Mouse (Mus musculus) forebrain, embryonic 11.5 days (tissue): Measurements from ENCODE around the gene Mex3d. TPM values are rescaled to one million over a fixed set of nuclear protein-coding genes. Genes with fewer than 3 reads are reported as not detected.
A peak's percentile ranks its signal among the peaks of the same experiment; 100 is the strongest.

Experiments
- ATAC-seq: fragments of 200-750 bp; cut with Nextera tagmentation; replicated peaks from 2 replicates; pipeline ENCODE4 v1.8.0; 2017; ENCODE audit warnings: moderate TSS enrichment; ENCODE audit not compliant: low FRiP score
- DNase-seq: peaks from one replicate; pipeline ENCODE4 v3.0.0-alpha.2; 2017; ENCODE audit warnings: low spot score
- H3K27ac ChIP-seq: fragments of 300-500 bp; sonication (generic); 2 replicates; pipeline ENCODE4 v1.5.1; 2014; ENCODE audit warnings: low read depth, low read length
- H3K27me3 ChIP-seq: fragments of 300-500 bp; sonication (generic); 2 replicates; pipeline ENCODE4 v1.6.1; 2014; ENCODE audit warnings: mild to moderate bottlenecking, low read length, mixed read lengths; ENCODE audit not compliant: control insufficient read depth, insufficient read depth
- H3K36me3 ChIP-seq: fragments of 300-500 bp; sonication (generic); 2 replicates; pipeline ENCODE4 v1.6.1; 2014; ENCODE audit warnings: mild to moderate bottlenecking, low read length, moderate library complexity, mixed read lengths; ENCODE audit not compliant: control insufficient read depth, insufficient read depth
- H3K4me1 ChIP-seq: fragments of 300-500 bp; sonication (generic); replicated peaks from 2 replicates; pipeline ENCODE4 v1.6.1; 2014; ENCODE audit warnings: low read length, mixed read lengths; ENCODE audit not compliant: control insufficient read depth, insufficient read depth
- H3K4me2 ChIP-seq: fragments of 300-500 bp; sonication (generic); 2 replicates; pipeline ENCODE4 v1.6.1; 2014; ENCODE audit warnings: low read depth, mild to moderate bottlenecking, low read length, moderate library complexity, mixed read lengths; ENCODE audit not compliant: severe bottlenecking
- H3K4me3 ChIP-seq: fragments of 300-500 bp; sonication (generic); 2 replicates; pipeline ENCODE4 v1.5.1; 2014; ENCODE audit warnings: low read depth, low read length
- H3K9ac ChIP-seq: fragments of 300-500 bp; sonication (generic); 2 replicates; pipeline ENCODE4 v1.6.1; 2014; ENCODE audit warnings: low read length
- H3K9me3 ChIP-seq: fragments of 300-500 bp; sonication (generic); 2 replicates; pipeline ENCODE4 v1.6.1; 2016; ENCODE audit warnings: low read length, mixed read lengths; ENCODE audit not compliant: control insufficient read depth
- WGBS: fragments of 180-500 bp; shearing (Covaris S2); extraction: QIAGEN DNeasy Blood & Tissue Kit; methylation state at CpG from one replicate; pipeline ENCODE4 v1.1.7; 2014; 5-methylcytosine and 5-hydroxymethylcytosine counted together
- polyA plus RNA-seq: library from polyadenylated mRNA; unstranded; fragments of >200 nt; fragmentation: Nextera tagmentation; extraction: Ambion mirVana; gene quantifications from 2 replicates; pipeline ENCODE4 v1.2.1, GENCODE M21; 2014

Gene Mex3d
- polyA plus RNA-seq, 1 experiment from 2014 or later = 13.3 TPM

GRCm38 (mm10) chr10:80405481-80406173 lies 18.2 kb upstream of the Mex3d start:
- Histone ChIP-seq H3K9ac (peak overlapping the region; percentile 84), H3K4me1 (peaks cover 17% of the 10 kb centered on the region), H3K27ac (no peak overlapping the region), H3K4me3 (peak overlapping the region; percentile 81), H3K9me3 (peaks cover 3% of the 10 kb centered on the region; the same call in 1 of the 2 replicates), H3K27me3 (no peaks in the 10 kb centered on the region), H3K36me3 (peaks cover 8% of the 10 kb centered on the region), H3K4me2 (peak overlapping the region; percentile 65)
- DNase-seq (no peak), ATAC-seq (no peak)
- 56% methylated on average over 10 of the region's 10 CpGs for WGBS

- ATAC-seq = no peak
- Histone ChIP-seq H3K4me2 (no peak overlapping the region), H3K9me3 (peaks cover 3% of the 10 kb centered on the region; the same call in 1 of the 2 replicates), H3K27me3 (no peaks in the 10 kb centered on the region), H3K36me3 (peaks cover 8% of the 10 kb centered on the region), H3K9ac (no peak overlapping the region), H3K27ac (no peak overlapping the region), H3K4me1 (peaks cover 22% of the 10 kb centered on the region), H3K4me3 (no peak overlapping the region)
- 91% methylated on average over 4 of the region's 4 CpGs for WGBS
- DNase-seq = peak; percentile 74
These were observed 15.7 kb upstream of the Mex3d start for GRCm38 (mm10) chr10:80403044-80403692.

- 85% methylated on average over 4 of the region's 4 CpGs for WGBS
- ATAC-seq = no peak
- H3K27ac ChIP-seq = peak overlapping the region; percentile 85; the same call in 1 of the 2 replicates
- DNase-seq = no peak
- peaks cover 8% of the 10 kb centered on the region for H3K36me3 ChIP-seq
- no peaks in the 10 kb centered on the region for H3K27me3 ChIP-seq
- H3K9ac ChIP-seq = peak overlapping the region; percentile 97; the same call in 1 of the 2 replicates
- peaks cover 21% of the 10 kb centered on the region for H3K4me1 ChIP-seq
- peaks cover 3% of the 10 kb centered on the region; the same call in 1 of the 2 replicates for H3K9me3 ChIP-seq
- H3K4me2 ChIP-seq = peak overlapping the region; percentile 64; the same call in 1 of the 2 replicates
- H3K4me3 ChIP-seq = no peak overlapping the region
These were observed 13.3 kb upstream of the Mex3d start for GRCm38 (mm10) chr10:80400704-80401161.

- peak overlapping the region; percentile 79 for H3K4me3 ChIP-seq
- H3K4me2 ChIP-seq = peak overlapping the region; percentile 64
- 14% methylated on average over 17 of the region's 17 CpGs for WGBS
- DNase-seq = no peak
- H3K4me1 ChIP-seq = peaks cover 17% of the 10 kb centered on the region
- ATAC-seq = no peak
- H3K27me3 ChIP-seq = no peaks in the 10 kb centered on the region
- H3K36me3 ChIP-seq = peaks cover 8% of the 10 kb centered on the region
- H3K27ac ChIP-seq = peak overlapping the region; percentile 85
- H3K9me3 ChIP-seq = peaks cover 3% of the 10 kb centered on the region; the same call in 1 of the 2 replicates
- H3K9ac ChIP-seq = peak overlapping the region; percentile 97
These were observed 12.7 kb upstream of the Mex3d start for GRCm38 (mm10) chr10:80399973-80400703.

GRCm38 (mm10) chr10:80399191-80399972 lies 11.9 kb upstream of the Mex3d start, which contains the start of gene Mbd3:
Gene Mbd3 (minus strand): TSS chr10:80399550.
- Histone ChIP-seq H3K9ac (peak within 1 kb of the TSS; percentile 97), H3K27ac (peak within 1 kb of the TSS; percentile 98), H3K4me1 (peaks cover 17% of the 10 kb centered on the region), H3K9me3 (peaks cover 3% of the 10 kb centered on the region; the same call in 1 of the 2 replicates), H3K27me3 (no peaks in the 10 kb centered on the region), H3K4me2 (peak within 1 kb of the TSS; percentile 64), H3K36me3 (peaks cover 13% of the 10 kb centered on the region), H3K4me3 (peak within 1 kb of the TSS; percentile 79)
- ATAC-seq (peak; percentile 95), DNase-seq (peak; percentile 100)
- WGBS = under 1% methylated on average over 82 of the region's 82 CpGs

- DNase-seq = peak; percentile 100
- WGBS = under 1% methylated on average over 59 of the region's 59 CpGs
- Histone ChIP-seq H3K27me3 (no peaks in the 10 kb centered on the region), H3K9me3 (peaks cover 3% of the 10 kb centered on the region; the same call in 1 of the 2 replicates), H3K27ac (peak overlapping the region; percentile 98), H3K36me3 (peaks cover 18% of the 10 kb centered on the region), H3K9ac (peak overlapping the region; percentile 97), H3K4me3 (peak overlapping the region; percentile 79), H3K4me2 (peak overlapping the region; percentile 64), H3K4me1 (peaks cover 17% of the 10 kb centered on the region)
- ATAC-seq = peak; percentile 87
These were observed 11.3 kb upstream of the Mex3d start for GRCm38 (mm10) chr10:80398719-80399190.

GRCm38 (mm10) chr10:80398174-80398535 lies 10.7 kb upstream of the Mex3d start:
- H3K9ac ChIP-seq = peak overlapping the region; percentile 97
- H3K4me2 ChIP-seq = peak overlapping the region; percentile 64
- H3K9me3 ChIP-seq = no peaks in the 10 kb centered on the region
- no peaks in the 10 kb centered on the region for H3K27me3 ChIP-seq
- DNase-seq (no peak), ATAC-seq (no peak)
- H3K27ac ChIP-seq = peak overlapping the region; percentile 98
- H3K36me3 ChIP-seq = peaks cover 17% of the 10 kb centered on the region
- H3K4me1 ChIP-seq = peaks cover 17% of the 10 kb centered on the region
- H3K4me3 ChIP-seq = peak overlapping the region; percentile 79
- WGBS = 0% methylated on average over 1 of the region's 1 CpGs
